Comparison of ENCODE assay signal across 8 mouse cellular contexts in genomic region chr16:56075222-56076111, GRCm38 (mm10). TPM values are rescaled to one million over a fixed set of nuclear protein-coding genes. Genes with fewer than 3 reads are reported as not detected.
DNase-seq lines count a peak whose midpoint lies in the region; ATAC-seq lines count a peak whose summit lies in the region.

No protein-coding gene starts in this region.

- ATAC-seq in megakaryocyte, adult 5-6 weeks (ENCODE audit: poor library complexity, severe bottlenecking): peak; percentile 83

- peak; percentile 86 to 96 for DNase-seq in adrenal gland, adult (ENCODE audit: inconsistent age in 2 of 2, low spot score in 1 of 2)
- DNase-seq in embryo, embryonic 10 days (ENCODE audit: low spot score): peak; percentile 92
- peak; percentile 83 for DNase-seq in gastrocnemius, postnatal 10 days
- DNase-seq in induced T-regulatory cell, adult 2 months (ENCODE audit: low read depth): peak; percentile 93
- peak; percentile 75 to 80 for DNase-seq in left cerebral cortex, adult 8-10 months (ENCODE audit: low spot score in 2 of 2)
- DNase-seq in right cerebral cortex, adult 2 months (ENCODE audit: low spot score in 2 of 2): peak; percentile 75 to 81
- DNase-seq in urinary bladder, postnatal 10 days (ENCODE audit: low spot score): peak; percentile 29

RNA-seq across cellular contexts. Expression of gene Senp7, which starts 27.3 kb away (rescaled TPM):
- 10 to 100 TPM; 16.8 to 21.8 TPM for total RNA-seq in gastrocnemius, postnatal 10 days (2021)
- 10 to 100 TPM; 39.2 to 44.4 (median 42.8) TPM for total RNA-seq in left cerebral cortex, adult 8-10 months (2022)
- total RNA-seq in megakaryocyte, adult 5-6 weeks (2015): 25.8 and 31.5 TPM in 2 replicates
- total RNA-seq in megakaryocyte, adult 5-6 weeks (2017): 28.8 and 33.0 TPM in 2 replicates

RNA-seq across cellular contexts. Expression of gene Trmt10c, which starts 37.8 kb away (rescaled TPM):
- total RNA-seq in gastrocnemius, postnatal 10 days (2021): 1 to 10 TPM; 8.9 to 9.0 TPM
- 10 to 100 TPM in 1 of 4 experiments, 1 to 10 TPM in 3; 8.6 to 10.4 (median 9.1) TPM for total RNA-seq in left cerebral cortex, adult 8-10 months (2022)
- 14.4 and 15.1 TPM in 2 replicates for total RNA-seq in megakaryocyte, adult 5-6 weeks (2015)
- 20.2 and 20.9 TPM in 2 replicates for total RNA-seq in megakaryocyte, adult 5-6 weeks (2017)

RNA-seq across cellular contexts. Expression of gene Pcnp, which starts 45.9 kb away (rescaled TPM):
- 10 to 100 TPM; 46.5 TPM for total RNA-seq in gastrocnemius, postnatal 10 days (2021)
- total RNA-seq in left cerebral cortex, adult 8-10 months (2022): 100 to 1,000 TPM; 173 to 198 (median 182) TPM
- 85.2 and 88.2 TPM in 2 replicates for total RNA-seq in megakaryocyte, adult 5-6 weeks (2015)
- total RNA-seq in megakaryocyte, adult 5-6 weeks (2017): 97.0 and 104 TPM in 2 replicates

Comparison
In these comparisons a context has a peak if more than half of its experiments do, and no peak if none do; other contexts are left out.
1. Peak in every context shown above with its lines: DNase-seq and ATAC-seq.
2. DNase-seq: peak in every context shown above with its lines; median percentile 93 in induced T-regulatory cell, adult 2 months; 92 in embryo, embryonic 10 days; 91 in adrenal gland, adult; 83 in gastrocnemius, postnatal 10 days; 78 in right cerebral cortex, adult 2 months; 78 in left cerebral cortex, adult 8-10 months; 29 in urinary bladder, postnatal 10 days.